Mouse (Mus musculus): ENCODE measurements around the gene Hpf1. TPM values are rescaled to one million over a fixed set of nuclear protein-coding genes. Genes with fewer than 3 reads are reported as not detected.

Gene Hpf1
- total and polyA plus RNA-seq, 2 experiments from 2014 or later, result 9.5 to 53.6 TPM

DNA sequence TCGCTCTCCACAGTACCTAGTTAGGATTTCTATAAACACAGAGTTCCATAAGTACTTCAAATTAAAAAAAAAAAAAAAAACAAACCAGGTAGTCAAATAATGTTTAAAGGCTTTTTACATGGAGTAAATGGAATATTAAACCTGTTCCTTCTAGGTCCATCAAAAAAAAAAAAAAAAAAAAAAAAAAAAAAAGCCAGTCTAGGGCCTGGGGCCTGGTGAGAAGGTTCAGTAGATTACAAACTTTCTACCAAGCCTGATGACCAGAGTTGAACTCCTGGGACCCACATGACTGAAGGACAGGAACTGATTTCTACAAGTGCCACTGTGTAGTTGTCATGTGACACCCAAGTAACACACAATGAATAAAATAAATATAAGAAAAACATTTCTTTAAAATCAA, 61.5 kb downstream of the Hpf1 start:
- no peaks in the 10 kb centered on the region for H3K27me3 ChIP-seq (ENCODE audit: control insufficient read depth, insufficient read depth, low read length)
- peaks cover 14% of the 10 kb centered on the region; the same call in 1 of the 2 replicates for H3K4me1 ChIP-seq (ENCODE audit: control insufficient read depth, insufficient read depth)
- no peak overlapping the region for H3K27ac ChIP-seq (ENCODE audit: low read depth)
- no peaks in the 10 kb centered on the region for H3K36me3 ChIP-seq (replicated peaks; ENCODE audit: control insufficient read depth, insufficient read depth, low read length)
- ATAC-seq (ENCODE audit: insufficient read depth, low read depth), result no peak
- H3K4me2 ChIP-seq (ENCODE audit: low read depth, low read length), result peak overlapping the region; percentile 54; the same call in 1 of the 2 replicates
- DNase-seq (ENCODE audit: low spot score), result no peak
- H3K4me3 ChIP-seq (ENCODE audit: low read depth, low read length), result no peak overlapping the region
- no peak overlapping the region for H3K9ac ChIP-seq (replicated peaks; ENCODE audit: low read depth, low read length)
- no peaks in the 10 kb centered on the region for H3K9me3 ChIP-seq (replicated peaks; ENCODE audit: control insufficient read depth, low read length)
- WGBS, result 97% methylated on average over 1 of the region's 1 CpGs
- TF ChIP-seq CTCF (IDR thresholded peaks at IDR 0.05; ENCODE audit: low read depth), result no peak

DNA sequence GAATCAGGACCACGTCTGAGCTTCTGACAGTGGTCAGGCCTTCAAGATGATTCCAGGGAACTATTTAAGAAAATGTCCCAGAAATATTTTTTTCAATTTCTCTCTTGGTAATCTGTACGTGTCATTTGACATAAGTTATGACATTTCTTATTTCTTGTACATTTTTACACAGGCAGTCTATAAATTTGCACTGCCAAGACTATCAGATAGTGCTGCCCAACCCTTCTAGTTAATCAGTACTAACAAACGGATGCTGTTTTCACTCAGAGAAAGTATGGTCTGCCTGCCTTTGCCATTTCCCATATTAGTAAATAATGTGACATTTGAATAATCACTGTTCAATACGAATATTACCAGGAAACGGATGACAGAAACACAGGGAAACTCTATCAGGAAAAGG, 62.6 kb downstream of the Hpf1 start:
- ATAC-seq (ENCODE audit: insufficient read depth, low read depth), result no peak

DNA sequence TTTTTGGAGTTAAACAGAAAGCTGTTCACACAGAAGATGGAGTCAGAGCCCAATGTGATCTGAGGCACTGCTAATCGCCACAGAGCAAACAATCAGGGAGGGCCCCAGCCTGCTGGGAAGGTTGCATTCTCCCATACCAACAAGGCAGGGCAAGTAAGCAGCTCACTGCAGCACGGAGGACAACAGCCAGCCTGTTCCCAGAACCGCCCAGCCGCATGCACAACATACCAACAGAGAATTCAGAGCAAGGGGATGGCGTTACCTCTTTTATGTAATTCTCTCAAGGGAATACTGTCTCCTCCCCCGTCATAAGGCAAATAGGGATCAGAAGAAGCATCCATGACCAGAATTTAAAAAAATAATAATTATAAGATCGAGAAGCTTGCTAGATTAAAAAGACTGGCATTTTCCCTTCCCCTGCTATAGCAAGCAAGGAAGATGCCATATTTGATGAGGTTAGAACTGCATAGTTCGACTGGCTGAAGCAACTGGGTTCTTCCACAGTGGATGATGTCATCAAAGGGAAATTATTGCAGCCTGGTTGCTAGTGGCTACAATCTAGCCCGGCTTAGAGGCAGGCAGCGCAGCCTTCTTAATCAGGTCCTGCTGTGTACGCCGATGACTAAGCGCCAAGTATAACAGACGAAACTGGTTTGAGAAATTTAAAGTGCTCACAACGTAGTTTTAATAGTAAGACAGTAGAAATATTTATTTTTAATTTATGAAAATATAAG, 64.2 kb downstream of the Hpf1 start:
- ATAC-seq (ENCODE audit: insufficient read depth, low read depth) (peak; percentile 98), DNase-seq (ENCODE audit: low spot score) (peak; percentile 98)
- Histone ChIP-seq H3K4me1 (ENCODE audit: control insufficient read depth, insufficient read depth) (peaks cover 14% of the 10 kb centered on the region; the same call in 1 of the 2 replicates), H3K36me3 (replicated peaks; ENCODE audit: control insufficient read depth, insufficient read depth, low read length) (no peaks in the 10 kb centered on the region), H3K27ac (ENCODE audit: low read depth) (peak overlapping the region; percentile 91), H3K9ac (replicated peaks; ENCODE audit: low read depth, low read length) (peak overlapping the region; percentile 58), H3K9me3 (replicated peaks; ENCODE audit: control insufficient read depth, low read length) (no peaks in the 10 kb centered on the region), H3K27me3 (ENCODE audit: control insufficient read depth, insufficient read depth, low read length) (no peaks in the 10 kb centered on the region), H3K4me2 (ENCODE audit: low read depth, low read length) (peak overlapping the region; percentile 69), H3K4me3 (ENCODE audit: low read depth, low read length) (peak overlapping the region; percentile 57)
- 2% methylated on average over 15 of the region's 15 CpGs for WGBS
- no peak for TF ChIP-seq EP300 (IDR thresholded peaks at IDR 0.05; ENCODE audit: low read depth)
- TF ChIP-seq CTCF (IDR thresholded peaks at IDR 0.05; ENCODE audit: low read depth), result no peak

More for the DNA sequence above, 62.6 kb downstream of the Hpf1 start:
- H3K27me3 ChIP-seq (ENCODE audit: control insufficient read depth, insufficient read depth, low read length), result no peaks in the 10 kb centered on the region
- no peaks in the 10 kb centered on the region for H3K9me3 ChIP-seq (replicated peaks; ENCODE audit: control insufficient read depth, low read length)
- H3K27ac ChIP-seq (ENCODE audit: low read depth), result peak overlapping the region; percentile 60
- DNase-seq (ENCODE audit: low spot score), result no peak
- H3K36me3 ChIP-seq (replicated peaks; ENCODE audit: control insufficient read depth, insufficient read depth, low read length), result no peaks in the 10 kb centered on the region
- peak overlapping the region; percentile 54 for H3K4me2 ChIP-seq (ENCODE audit: low read depth, low read length)
- H3K9ac ChIP-seq (replicated peaks; ENCODE audit: low read depth, low read length), result 0 out of 2 replicates have a peak overlapping the region, but pooled peaks have one; percentile 33
- TF ChIP-seq EP300 (IDR thresholded peaks at IDR 0.05; ENCODE audit: low read depth) (no peak), CTCF (IDR thresholded peaks at IDR 0.05; ENCODE audit: low read depth) (no peak)
- H3K4me1 ChIP-seq (ENCODE audit: control insufficient read depth, insufficient read depth), result peaks cover 14% of the 10 kb centered on the region; the same call in 1 of the 2 replicates
- 44% methylated on average over 5 of the region's 5 CpGs for WGBS
- H3K4me3 ChIP-seq (ENCODE audit: low read depth, low read length), result peak overlapping the region; percentile 27

DNA sequence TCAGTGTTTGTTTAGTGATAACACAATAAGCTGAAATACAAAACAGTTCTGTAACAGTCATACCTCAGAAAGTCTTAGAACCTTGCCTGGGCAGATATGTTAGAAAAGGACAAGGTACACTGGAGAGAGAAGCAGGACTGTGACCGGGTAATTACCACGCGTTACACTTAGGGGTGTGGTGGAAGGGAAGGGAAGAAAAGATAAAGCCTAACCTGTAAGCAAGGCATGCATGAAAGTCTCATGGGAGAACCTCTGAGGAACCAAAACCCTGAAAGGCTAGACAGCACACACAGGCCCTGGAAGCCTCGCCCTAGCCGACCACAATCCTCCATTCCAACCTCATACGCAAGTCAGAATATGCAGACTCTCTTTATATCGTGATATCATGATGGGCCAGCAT, 66.6 kb downstream of the Hpf1 start:
- no peak for ATAC-seq (ENCODE audit: insufficient read depth, low read depth)

More for the DNA sequence above, 66.6 kb downstream of the Hpf1 start:
- H3K4me1 ChIP-seq (ENCODE audit: control insufficient read depth, insufficient read depth), result peaks cover 8% of the 10 kb centered on the region; the same call in 1 of the 2 replicates
- 83% methylated on average over 7 of the region's 7 CpGs for WGBS
- DNase-seq (ENCODE audit: low spot score), result no peak
- no peak overlapping the region for H3K9ac ChIP-seq (replicated peaks; ENCODE audit: low read depth, low read length)
- H3K9me3 ChIP-seq (replicated peaks; ENCODE audit: control insufficient read depth, low read length), result no peaks in the 10 kb centered on the region
- TF ChIP-seq EP300 (IDR thresholded peaks at IDR 0.05; ENCODE audit: low read depth) (no peak), CTCF (IDR thresholded peaks at IDR 0.05; ENCODE audit: low read depth) (no peak)
- H3K27me3 ChIP-seq (ENCODE audit: control insufficient read depth, insufficient read depth, low read length), result no peaks in the 10 kb centered on the region
- no peak overlapping the region for H3K27ac ChIP-seq (ENCODE audit: low read depth)
- no peak overlapping the region for H3K4me2 ChIP-seq (ENCODE audit: low read depth, low read length)
- no peak overlapping the region for H3K4me3 ChIP-seq (ENCODE audit: low read depth, low read length)
- H3K36me3 ChIP-seq (replicated peaks; ENCODE audit: control insufficient read depth, insufficient read depth, low read length), result no peaks in the 10 kb centered on the region

Other genes with a start within 250 kb of the Hpf1 start
- gene Clcn3, start 92.9 kb downstream of the Hpf1 start, total RNA-seq (2014; rRNA removed; ENCODE audit: low replicate concordance), result 25.2 and 30.3 TPM in 2 replicates
- gene Clcn3, start 92.9 kb downstream of the Hpf1 start, polyA plus RNA-seq (2015; fragmentation: Nextera tagmentation; extraction: Ambion mirVana), result 16.1 and 17.0 TPM in 2 replicates
- gene Nek1, start 102.8 kb downstream of the Hpf1 start, total RNA-seq (2014; rRNA removed; ENCODE audit: low replicate concordance), result 2.1 and 3.1 TPM in 2 replicates
- gene Nek1, start 102.8 kb downstream of the Hpf1 start, polyA plus RNA-seq (2015; fragmentation: Nextera tagmentation; extraction: Ambion mirVana), result 6.3 and 8.8 TPM in 2 replicates